Mouse (Mus musculus) megakaryocyte progenitor cell, adult 5-6 weeks (primary cell): ENCODE data around the gene Drg1. TPM values are rescaled to one million over a fixed set of nuclear protein-coding genes. Genes with fewer than 3 reads are reported as not detected.
"Not testable (repeated sequence)": the region's sequence is repeated elsewhere in the genome, so short reads cannot be mapped to it uniquely, and the experiment has no call there.

Source experiments
- ATAC-seq: replicated peaks from 2 replicates; pipeline ENCODE4 v1.8.0; 2016; ENCODE audit warnings: mild to moderate bottlenecking, moderate TSS enrichment, inconsistent platforms; ENCODE audit not compliant: poor library complexity
- total RNA-seq, 2 experiments: library from RNA; stranded (forward) in 1 of 2; stranded (reverse) in 1 of 2; fragments of 157-497, 149-512 nt in 1 of 2; fragments of 200-1000 nt in 1 of 2; gene quantifications; 2 replicates each; pipeline versions ENCODE4 v1.2.3 to v1.2.4; 2015 to 2017

Drg1 gene
- total RNA-seq, 2 experiments from 2014 or later, result 196 to 253 TPM

DNA sequence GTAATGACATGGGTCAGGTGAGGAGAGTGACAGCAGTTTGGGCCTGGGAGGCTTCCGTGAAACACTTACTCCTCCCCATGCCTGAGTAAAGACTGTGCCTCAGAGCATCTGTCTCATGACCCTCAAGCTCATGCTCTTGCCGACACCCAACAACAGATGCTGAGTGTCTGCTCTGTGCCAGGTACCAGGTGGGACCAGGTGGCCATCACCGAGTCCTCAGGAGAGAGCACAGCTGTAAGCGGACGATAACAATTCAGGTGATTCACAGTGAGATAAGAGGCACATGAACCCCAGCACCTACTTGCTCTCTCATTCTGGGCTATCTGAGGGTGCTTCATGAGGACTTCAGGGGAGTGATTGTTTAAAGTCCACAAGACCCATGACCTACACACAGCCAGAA lies 123.8 kb downstream of the Drg1 start:
- ATAC-seq, result peak; percentile 13

DNA sequence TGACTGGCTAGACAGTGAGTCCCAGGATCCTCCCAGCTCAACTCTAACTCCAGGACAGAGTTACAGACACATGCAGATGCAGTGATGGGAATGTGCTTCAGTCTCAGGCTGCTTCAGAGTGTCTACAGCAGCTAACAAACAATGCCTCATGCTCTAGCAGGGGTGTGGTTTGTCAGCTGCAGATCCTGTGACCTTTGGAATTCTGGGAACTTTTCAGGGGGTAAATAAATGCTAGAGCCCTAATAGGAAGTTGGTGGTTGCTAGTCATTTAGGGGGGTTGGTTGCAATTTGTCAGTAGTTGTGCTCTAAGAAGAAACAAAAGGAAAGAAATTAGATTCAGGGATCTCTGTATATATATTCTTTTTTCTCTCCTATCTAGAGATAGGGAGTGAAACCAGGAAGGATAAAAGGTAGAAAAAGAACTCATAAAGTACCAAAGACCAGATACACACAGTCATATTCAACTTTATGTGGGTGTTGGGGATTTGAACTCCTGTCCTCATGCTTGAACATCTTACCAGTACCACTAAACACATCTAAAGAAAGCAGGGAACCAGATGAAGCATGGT lies 125.2 kb downstream of the Drg1 start:
- ATAC-seq, result not testable (repeated sequence)

DNA sequence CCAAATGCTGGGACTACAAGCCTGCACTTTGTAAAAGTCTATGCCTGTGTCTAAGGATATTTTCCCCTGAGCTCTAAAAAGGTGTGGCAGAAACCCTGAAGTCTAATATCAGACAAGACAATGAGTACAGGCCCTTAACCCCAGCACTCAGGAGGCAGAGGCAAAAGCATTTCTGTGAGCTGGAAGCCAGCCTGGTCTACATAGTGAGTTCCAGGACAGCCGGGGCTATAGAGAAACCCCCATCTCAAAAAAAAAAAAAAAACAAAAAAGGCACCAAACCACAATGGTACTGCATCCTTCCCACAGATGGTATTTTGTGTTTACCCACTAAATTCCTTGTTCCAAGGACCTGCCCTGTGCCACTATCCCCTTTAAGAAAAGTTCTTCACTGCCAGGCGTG lies 127.9 kb downstream of the Drg1 start:
- not testable (repeated sequence) for ATAC-seq

Other genes starting within 250 kb of the Drg1 start
- gene Sfi1, start 73.0 kb downstream of the Drg1 start, total RNA-seq (2015), result 5.2 and 6.0 TPM in 2 replicates
- gene Sfi1, start 73.0 kb downstream of the Drg1 start, total RNA-seq (2017), result 6.2 and 14.2 TPM in 2 replicates
- gene Eif4enif1, start 64.0 kb downstream of the Drg1 start, total RNA-seq (2015), result 96.1 and 110 TPM in 2 replicates
- 40.1 and 49.2 TPM in 2 replicates for gene Eif4enif1, start 64.0 kb downstream of the Drg1 start, total RNA-seq (2017)
- 69.4 and 77.3 TPM in 2 replicates for gene Patz1, start 22.5 kb upstream of the Drg1 start, total RNA-seq (2015)
- gene Patz1, start 22.5 kb upstream of the Drg1 start, total RNA-seq (2017), result 66.4 and 72.5 TPM in 2 replicates
- gene Pik3ip1, start 64.0 kb upstream of the Drg1 start, total RNA-seq (2015), result 16.6 and 20.1 TPM in 2 replicates
- 32.9 and 55.1 TPM in 2 replicates for gene Pik3ip1, start 64.0 kb upstream of the Drg1 start, total RNA-seq (2017)
- gene Limk2, start 142.8 kb upstream of the Drg1 start, total RNA-seq (2015), result 16.9 and 17.0 TPM in 2 replicates
- gene Limk2, start 142.8 kb upstream of the Drg1 start, total RNA-seq (2017), result 20.1 and 30.0 TPM in 2 replicates
- 16.3 and 17.6 TPM in 2 replicates for gene Rnf185, start 185.9 kb upstream of the Drg1 start, total RNA-seq (2015)
- gene Rnf185, start 185.9 kb upstream of the Drg1 start, total RNA-seq (2017), result 8.8 and 15.3 TPM in 2 replicates
- not detected in 2 replicates for gene Pla2g3, start 221.9 kb upstream of the Drg1 start, total RNA-seq (2015)
- gene Pla2g3, start 221.9 kb upstream of the Drg1 start, total RNA-seq (2017), result 0.10 TPM in 1 of 2 replicates, not detected in the other
- gene Inpp5j, start 238.4 kb upstream of the Drg1 start, total RNA-seq (2015), result 1.3 and 1.5 TPM in 2 replicates
- 0.17 and 0.21 TPM in 2 replicates for gene Inpp5j, start 238.4 kb upstream of the Drg1 start, total RNA-seq (2017)
- 17.8 and 17.9 TPM in 2 replicates for gene Selenom, start 248.3 kb upstream of the Drg1 start, total RNA-seq (2015)
- gene Selenom, start 248.3 kb upstream of the Drg1 start, total RNA-seq (2017), result 11.8 and 23.4 TPM in 2 replicates